Mouse (Mus musculus): Measurements from ENCODE around the gene Spata31d1d. TPM values are rescaled to one million over a fixed set of nuclear protein-coding genes. Genes with fewer than 3 reads are reported as not detected.

Spata31d1d gene
- polyA plus RNA-seq, 1 experiment from 2014 or later = not detected

DNA sequence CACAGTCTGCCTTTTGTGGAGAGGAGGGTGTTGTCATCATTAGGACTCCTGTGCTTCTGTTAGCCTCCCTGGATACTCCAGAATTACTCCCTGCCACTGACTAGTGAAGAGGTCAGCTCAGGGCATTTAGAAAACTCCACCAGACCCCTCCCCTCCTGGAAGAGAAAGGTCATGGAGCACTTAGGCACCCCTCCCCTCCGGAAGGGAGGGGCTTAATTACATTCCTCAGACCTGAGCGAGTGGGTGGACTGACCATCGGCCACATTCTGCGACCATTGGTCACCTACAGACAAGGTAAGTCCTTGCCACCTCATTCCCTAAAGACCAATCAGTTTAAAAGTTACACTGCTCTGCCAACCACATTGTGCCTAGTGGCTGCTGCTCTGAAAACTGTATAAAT is 52.2 kb downstream of the Spata31d1d start:
- Histone ChIP-seq H3K27ac (ENCODE audit: low read depth) (no peak overlapping the region), H3K9me3 (ENCODE audit: low read length) (no peaks in the 10 kb centered on the region), H3K4me2 (ENCODE audit: low read depth, low read length) (no peak overlapping the region), H3K9ac (replicated peaks) (no peak overlapping the region), H3K4me3 (ENCODE audit: low read depth, low read length) (no peak overlapping the region), H3K36me3 (replicated peaks; ENCODE audit: insufficient read depth, low read length) (no peaks in the 10 kb centered on the region), H3K27me3 (ENCODE audit: insufficient read depth, low read length) (no peaks in the 10 kb centered on the region), H3K4me1 (ENCODE audit: insufficient read depth) (peaks cover 13% of the 10 kb centered on the region)
- ATAC-seq (no peak), DNase-seq (no peak)
- TF ChIP-seq EP300 (IDR thresholded peaks at IDR 0.05; ENCODE audit: low read depth) = no peak
- no peak for TF ChIP-seq CTCF (IDR thresholded peaks at IDR 0.05; ENCODE audit: low read depth)
- 53% methylated on average over 4 of the region's 4 CpGs for WGBS (ENCODE audit: insufficient replicate concordance)

- 49% methylated on average over 12 of the region's 12 CpGs for WGBS (ENCODE audit: insufficient replicate concordance)
- TF ChIP-seq CTCF (IDR thresholded peaks at IDR 0.05; ENCODE audit: low read depth) = no peak
- TF ChIP-seq EP300 (IDR thresholded peaks at IDR 0.05; ENCODE audit: low read depth) = no peak
- H3K27me3 ChIP-seq (ENCODE audit: insufficient read depth, low read length) = no peaks in the 10 kb centered on the region
- H3K9ac ChIP-seq (replicated peaks) = no peak overlapping the region
- H3K9me3 ChIP-seq (ENCODE audit: low read length) = no peaks in the 10 kb centered on the region
- peak overlapping the region; percentile 93 for H3K4me3 ChIP-seq (ENCODE audit: low read depth, low read length)
- ATAC-seq (no peak), DNase-seq (no peak)
- H3K27ac ChIP-seq (ENCODE audit: low read depth) = no peak overlapping the region
- peak overlapping the region; percentile 95; the same call in 1 of the 2 replicates for H3K4me2 ChIP-seq (ENCODE audit: low read depth, low read length)
- H3K4me1 ChIP-seq (ENCODE audit: insufficient read depth) = peaks cover 29% of the 10 kb centered on the region
- no peaks in the 10 kb centered on the region for H3K36me3 ChIP-seq (replicated peaks; ENCODE audit: insufficient read depth, low read length)
Measured at GRCm38 (mm10) chr13:59676316-59677229, 55.0 kb downstream of the Spata31d1d start.

Other genes starting within 250 kb of the Spata31d1d start
- gene Agtpbp1, start 146.5 kb downstream of the Spata31d1d start, polyA plus RNA-seq (2015; fragmentation: Nextera tagmentation; extraction: Ambion mirVana) = 5.4 and 6.4 TPM in 2 replicates
- gene Naa35, start 146.5 kb downstream of the Spata31d1d start, polyA plus RNA-seq (2015; fragmentation: Nextera tagmentation; extraction: Ambion mirVana) = 22.9 and 32.5 TPM in 2 replicates
- 10.3 and 13.0 TPM in 2 replicates for gene Golm1, start 55.9 kb downstream of the Spata31d1d start, polyA plus RNA-seq (2015; fragmentation: Nextera tagmentation; extraction: Ambion mirVana)
- gene 4921517D22Rik, start 37.6 kb downstream of the Spata31d1d start, polyA plus RNA-seq (2015; fragmentation: Nextera tagmentation; extraction: Ambion mirVana) = not detected in 2 replicates
- gene Spata31d1a, start 21.4 kb downstream of the Spata31d1d start, polyA plus RNA-seq (2015; fragmentation: Nextera tagmentation; extraction: Ambion mirVana) = 0.02 and 0.15 TPM in 2 replicates
- gene Spata31d1b, start 19.5 kb downstream of the Spata31d1d start, polyA plus RNA-seq (2015; fragmentation: Nextera tagmentation; extraction: Ambion mirVana) = not detected in 2 replicates
- not detected in 2 replicates for gene 1700014D04Rik, start 15.0 kb upstream of the Spata31d1d start, polyA plus RNA-seq (2015; fragmentation: Nextera tagmentation; extraction: Ambion mirVana)
- 135 and 137 TPM in 2 replicates for gene Isca1, start 38.1 kb upstream of the Spata31d1d start, polyA plus RNA-seq (2015; fragmentation: Nextera tagmentation; extraction: Ambion mirVana)
- gene Gm49354, start 50.5 kb upstream of the Spata31d1d start, polyA plus RNA-seq (2015; fragmentation: Nextera tagmentation; extraction: Ambion mirVana) = not detected in 2 replicates
- gene Tut7, start 91.4 kb upstream of the Spata31d1d start, polyA plus RNA-seq (2015; fragmentation: Nextera tagmentation; extraction: Ambion mirVana) = 33.8 and 37.6 TPM in 2 replicates